Mouse (Mus musculus): Measurements from ENCODE around the gene Reck.

Gene Reck

DNA sequence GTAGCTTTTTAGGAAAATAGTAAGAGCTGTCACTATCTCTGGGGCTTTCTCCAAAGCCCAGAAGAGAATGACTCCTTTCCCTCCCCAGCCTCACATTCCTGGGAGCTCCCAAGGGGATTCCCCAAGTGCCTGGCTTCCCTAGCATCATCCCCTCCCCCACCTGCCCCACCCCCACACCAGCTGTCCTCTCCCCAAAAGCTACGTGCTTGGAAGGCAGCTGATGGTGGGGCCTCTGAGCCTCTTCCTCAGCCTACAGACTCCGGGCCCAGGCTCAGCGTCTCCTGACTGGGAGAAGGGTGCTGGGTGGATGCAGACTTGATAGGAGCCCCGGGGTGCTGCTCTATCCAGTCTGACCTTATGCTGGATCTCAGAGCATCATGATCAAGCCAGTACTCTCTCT lies 94.0 kb downstream of the Reck start:
- DNase-seq (ENCODE audit: low spot score in 2 of 2), result no peak

DNA sequence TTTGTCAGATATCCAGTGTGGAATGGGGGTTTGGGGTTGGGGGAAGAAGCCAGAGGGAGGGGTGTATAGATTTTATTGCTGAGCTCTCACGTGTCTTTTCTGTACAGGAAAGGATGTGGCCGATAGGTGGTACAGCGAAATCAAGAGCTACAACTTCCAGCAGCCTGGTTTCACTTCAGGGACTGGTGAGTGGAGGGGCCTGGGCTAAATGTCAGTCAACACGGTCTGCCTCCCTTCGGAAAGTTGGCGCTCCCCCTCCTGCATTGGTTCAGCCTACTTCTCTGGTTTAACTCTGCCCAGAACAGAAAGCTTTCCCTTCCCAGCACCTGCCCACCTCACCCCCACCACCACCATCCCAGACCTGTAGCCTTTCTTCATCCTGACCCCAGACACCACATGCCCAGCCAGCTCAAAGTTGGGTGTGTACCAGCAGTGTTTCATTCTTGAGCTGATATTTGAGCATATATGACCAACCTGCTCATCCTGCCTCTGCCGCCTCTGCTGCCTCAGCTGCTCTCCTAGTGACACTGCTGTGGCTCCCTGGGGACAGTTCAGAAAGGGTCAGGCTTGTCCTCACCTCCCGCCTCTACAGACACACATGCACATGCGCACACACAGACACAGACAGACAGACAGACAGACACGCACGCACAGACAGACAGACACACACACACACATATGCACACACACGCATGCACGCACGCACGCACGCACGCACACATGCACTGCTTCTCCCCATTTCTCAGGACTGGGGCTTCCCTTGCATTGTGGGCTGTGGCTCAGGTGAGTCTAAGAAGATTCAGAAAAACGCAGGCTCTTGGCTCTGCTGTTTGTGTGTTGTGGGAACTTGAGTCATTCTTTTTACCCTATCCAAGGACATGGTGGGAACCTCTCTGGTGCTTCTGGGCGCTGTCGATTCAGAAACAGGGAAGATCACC lies 95.3 kb downstream of the Reck start:
- DNase-seq (ENCODE audit: low spot score in 2 of 2), result no peak

DNA sequence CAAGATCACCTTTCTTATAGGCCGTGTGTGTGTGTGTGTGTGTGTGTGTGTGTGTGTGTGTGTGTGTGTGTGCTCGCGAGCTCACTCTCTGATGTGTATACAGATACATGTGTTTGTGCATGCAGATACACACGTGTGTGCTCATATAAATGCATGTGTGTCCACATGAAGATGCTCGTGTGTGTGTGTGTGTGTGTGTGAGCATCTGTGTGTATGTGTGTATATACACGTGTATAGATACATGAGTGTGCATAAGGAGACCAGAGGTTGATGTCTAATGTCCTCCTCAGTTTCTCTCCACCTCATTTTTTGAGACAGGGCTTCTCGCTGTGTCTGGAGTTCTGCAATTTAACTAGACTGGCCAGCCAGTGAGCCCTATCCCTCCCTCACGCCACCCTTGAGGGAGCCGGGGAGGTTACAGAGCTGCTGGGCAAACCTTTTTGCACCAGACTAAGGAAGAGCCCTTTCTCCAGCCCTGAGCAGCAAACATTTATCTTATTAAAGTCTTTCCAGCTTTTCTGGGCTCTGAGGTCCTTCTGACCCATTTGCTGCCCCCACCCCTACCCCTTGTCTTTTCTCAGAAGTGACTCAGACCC lies 96.3 kb downstream of the Reck start:
- no peak for DNase-seq (ENCODE audit: low spot score in 2 of 2)

DNA sequence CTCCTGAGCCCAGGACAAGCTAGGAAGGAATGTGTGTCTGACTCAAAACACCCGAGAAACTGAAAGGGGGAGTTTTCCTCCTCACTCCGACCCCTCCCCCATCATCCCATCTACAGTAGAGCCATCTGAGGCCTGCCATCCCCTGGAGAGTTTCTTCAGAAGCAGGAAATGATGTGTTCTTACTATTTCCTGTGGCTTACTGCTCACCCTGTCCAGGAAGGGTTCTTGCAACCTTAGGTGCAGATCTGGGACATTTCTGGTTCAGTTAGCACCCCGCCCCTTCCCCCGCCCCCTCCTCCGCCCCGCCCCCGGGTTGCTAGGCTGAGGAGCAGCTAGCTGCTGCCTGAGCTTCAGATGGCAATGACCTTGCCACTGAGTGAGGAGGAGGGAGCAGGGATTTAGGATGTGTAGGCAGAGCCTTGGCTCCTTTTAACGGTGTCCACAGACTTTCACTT lies 96.8 kb downstream of the Reck start:
- no peak for DNase-seq (ENCODE audit: low spot score in 2 of 2)

DNA sequence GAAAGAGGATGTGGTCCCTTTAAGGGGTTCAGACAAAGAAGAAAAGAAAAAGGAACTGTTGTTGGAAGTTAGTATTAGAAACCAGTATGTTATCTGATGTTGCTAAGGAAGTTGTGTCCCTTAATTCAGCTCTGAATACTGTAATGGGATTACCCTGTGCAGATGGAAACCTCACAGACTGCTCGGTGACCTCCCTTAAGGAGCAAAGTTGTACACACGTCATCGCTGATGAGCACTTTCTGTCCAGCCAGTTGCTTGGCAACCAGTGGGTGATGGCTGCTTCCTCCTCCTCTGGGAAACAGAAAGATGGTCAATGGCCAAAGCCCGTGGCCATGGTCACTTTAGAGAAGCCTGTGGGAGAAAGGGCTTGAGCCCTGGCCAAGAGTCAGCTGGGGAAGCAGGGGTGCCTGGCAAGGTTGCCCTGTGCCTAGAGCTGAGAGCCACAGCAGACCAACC lies 98.2 kb downstream of the Reck start:
- DNase-seq (ENCODE audit: low spot score in 2 of 2), result peak in 1 of 2 experiments; percentile 52

DNA sequence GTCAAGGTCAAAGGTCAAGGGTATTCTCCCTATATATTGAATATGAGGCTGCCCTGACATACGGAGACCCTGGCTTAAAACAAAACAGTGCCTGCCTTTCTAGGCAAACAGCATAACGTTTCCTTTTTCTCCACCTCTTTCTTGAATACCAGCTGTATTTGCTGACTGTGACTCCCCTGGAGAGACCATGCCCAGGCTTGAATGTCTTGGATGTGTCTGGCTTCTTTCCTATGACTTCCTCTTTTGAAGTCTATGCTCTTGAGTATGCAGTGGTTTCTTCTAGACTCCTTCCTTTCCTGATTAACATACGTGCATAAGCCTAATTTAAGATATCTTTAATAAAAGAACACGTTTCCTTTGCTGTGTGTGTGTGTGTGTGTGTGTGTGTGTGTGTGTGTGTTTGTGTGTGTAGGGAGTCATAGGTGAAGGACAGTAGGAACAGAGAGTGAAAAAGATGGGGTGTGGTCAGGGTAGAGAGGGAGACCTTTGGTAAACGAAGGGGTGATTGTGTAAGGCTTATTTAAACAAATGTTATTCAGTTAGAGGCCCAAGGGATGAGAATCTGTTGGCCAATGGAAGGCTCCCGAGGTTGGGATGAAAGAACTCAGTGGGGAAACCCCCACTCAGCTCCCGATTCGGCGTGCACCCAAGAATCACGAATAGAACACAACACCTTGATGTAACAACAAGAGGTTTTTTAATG lies 99.7 kb downstream of the Reck start:
- DNase-seq (ENCODE audit: low spot score in 2 of 2), result no peak

DNA sequence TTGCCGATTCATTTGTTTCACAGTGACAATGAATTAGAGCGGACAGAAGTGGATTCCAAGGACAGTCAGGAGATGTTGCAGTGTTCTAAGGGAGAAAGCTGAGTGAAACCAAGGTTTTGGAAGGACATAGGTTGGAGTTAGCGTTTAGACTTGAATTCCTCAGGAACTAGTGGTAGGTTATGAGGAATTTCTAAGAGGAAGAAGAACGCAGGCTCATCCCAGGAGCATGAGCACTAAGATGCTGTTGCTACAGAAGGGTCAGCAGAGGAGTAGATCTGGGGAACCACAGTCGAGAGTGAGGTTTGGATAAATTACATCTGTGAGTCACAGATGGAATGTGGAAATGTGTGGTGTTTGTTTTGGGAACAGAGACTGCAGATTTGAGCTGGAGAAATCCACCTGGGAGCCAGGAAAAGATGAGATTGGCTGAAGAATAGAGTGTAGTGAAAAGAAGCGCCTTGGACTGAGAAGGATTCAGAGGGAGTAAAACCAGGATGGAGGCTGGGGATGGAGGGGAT lies 101.0 kb downstream of the Reck start:
- no peak for DNase-seq (ENCODE audit: low spot score in 2 of 2)

DNA sequence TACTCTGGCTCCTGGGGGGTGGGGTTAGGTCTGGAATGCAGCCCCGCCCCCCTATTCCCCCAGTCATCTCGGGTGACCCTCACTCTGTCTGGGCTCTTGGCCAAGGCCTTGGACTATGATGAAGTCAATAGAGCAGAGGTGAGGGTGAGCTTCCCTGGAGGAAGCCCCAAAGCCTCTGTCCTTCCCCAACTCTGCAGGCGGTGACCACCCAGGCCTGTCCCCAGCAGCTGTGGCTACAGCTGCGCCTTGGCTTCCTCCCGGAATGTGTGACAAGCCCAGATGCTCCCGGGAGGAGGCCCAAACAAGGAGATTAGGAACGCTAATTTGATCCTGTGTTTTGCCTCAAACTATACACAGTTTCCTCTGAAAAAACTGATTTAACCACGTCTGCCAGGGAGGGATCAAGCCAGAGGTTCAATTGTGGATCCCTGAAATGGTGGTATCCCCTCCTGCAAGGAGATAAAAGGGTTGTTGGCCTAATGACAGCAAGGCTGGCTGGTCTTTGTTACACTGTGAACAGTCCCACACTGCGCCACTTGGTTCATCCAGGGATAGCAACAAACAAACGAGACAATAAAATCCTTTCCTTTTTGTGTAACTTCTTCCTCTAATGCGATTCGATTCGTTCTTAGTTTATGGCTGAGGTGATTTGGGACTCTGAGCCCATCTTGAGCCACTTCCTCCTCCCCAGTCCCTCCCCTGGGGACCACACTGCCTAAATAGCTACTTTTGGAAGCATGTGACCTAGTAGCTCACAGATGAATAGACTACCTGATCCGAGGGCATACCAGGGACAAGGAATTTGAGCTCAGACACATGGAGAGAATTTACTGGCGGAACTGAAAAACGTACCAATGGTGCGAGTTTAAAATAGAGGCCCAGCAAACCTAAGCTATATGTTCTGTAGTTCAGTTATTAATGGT lies 103.5 kb downstream of the Reck start:
- DNase-seq (ENCODE audit: low spot score in 2 of 2), result no peak

DNA sequence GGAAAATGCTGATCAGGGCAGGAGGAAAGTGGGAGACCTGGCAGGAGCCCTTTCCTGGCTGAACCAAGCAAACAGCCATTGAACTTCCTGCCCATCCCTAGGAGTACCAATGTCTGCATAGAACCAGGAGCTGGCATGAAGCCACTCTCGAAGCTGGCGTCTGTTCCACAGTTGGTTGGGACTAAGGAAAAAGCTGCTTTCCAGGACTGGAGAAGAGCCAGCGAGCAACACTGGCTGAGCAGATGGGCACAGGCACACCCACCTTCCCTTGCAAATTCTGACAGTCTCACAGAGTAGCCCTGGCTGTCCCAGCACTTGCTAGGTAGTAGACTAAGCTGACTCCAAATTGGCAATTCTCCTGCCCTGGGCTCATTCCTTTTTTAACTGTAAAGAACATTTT lies 104.4 kb downstream of the Reck start:
- peak; percentile 61 to 93 for DNase-seq (ENCODE audit: low spot score in 2 of 2)

DNA sequence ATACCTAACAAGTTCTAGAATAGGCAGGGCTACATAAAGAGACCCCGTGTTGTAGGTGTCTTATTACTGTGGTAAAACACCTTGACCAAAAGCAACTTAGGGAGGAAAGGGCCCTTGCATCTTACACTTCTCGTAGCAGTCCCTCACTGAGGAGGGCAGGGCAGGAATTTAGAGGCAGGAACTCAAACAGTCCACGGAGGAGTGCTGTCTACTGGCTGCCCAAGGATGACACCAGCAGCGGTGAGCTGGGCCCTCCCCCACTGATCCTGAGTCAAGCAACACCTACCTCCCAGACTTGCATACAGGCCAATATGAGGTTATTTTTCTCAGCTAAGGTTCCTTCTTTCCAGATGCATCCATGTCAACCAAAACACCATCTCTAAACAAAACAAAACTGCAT lies 104.9 kb downstream of the Reck start:
- DNase-seq (ENCODE audit: low spot score in 2 of 2), result no peak

DNA sequence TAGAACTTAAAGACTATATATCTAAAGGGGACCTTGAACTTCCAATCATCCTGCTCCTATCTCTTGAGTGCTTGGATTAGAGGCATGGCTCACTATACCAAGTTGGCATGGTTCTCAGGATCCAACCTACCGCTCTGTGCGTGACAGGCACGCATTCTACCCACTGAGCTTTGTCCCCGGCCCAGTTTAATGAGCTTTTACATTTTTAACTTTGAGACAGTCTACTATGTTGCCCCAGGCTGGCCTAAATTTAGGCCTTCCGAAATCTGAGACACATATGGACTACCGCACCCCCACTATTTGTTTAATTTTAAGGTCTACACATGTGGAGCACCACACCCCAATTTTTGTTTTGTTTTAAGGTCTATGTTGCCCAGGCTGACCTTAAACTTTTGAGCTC lies 105.5 kb downstream of the Reck start:
- DNase-seq (ENCODE audit: low spot score in 2 of 2), result no peak

DNA sequence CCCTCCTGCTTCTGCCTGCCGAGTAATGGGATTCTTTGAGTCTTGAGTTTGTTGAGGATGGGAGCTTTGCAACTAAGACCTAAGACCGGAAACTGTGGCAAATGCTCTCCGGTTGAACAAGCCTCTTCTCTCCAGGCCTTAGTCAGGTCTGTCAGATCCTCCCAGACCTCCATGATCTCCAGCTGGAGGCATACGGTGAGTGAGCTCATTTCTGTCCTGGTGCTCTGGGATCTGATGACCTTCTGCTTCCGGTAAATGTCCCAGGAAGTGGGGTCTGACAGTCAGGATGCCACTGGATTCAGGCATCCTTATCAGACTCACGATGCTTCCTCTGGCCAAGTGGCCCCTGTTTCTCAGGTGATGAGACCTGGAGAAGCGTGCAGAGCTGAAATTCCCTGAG lies 105.9 kb downstream of the Reck start:
- no peak for DNase-seq (ENCODE audit: low spot score in 2 of 2)

DNA sequence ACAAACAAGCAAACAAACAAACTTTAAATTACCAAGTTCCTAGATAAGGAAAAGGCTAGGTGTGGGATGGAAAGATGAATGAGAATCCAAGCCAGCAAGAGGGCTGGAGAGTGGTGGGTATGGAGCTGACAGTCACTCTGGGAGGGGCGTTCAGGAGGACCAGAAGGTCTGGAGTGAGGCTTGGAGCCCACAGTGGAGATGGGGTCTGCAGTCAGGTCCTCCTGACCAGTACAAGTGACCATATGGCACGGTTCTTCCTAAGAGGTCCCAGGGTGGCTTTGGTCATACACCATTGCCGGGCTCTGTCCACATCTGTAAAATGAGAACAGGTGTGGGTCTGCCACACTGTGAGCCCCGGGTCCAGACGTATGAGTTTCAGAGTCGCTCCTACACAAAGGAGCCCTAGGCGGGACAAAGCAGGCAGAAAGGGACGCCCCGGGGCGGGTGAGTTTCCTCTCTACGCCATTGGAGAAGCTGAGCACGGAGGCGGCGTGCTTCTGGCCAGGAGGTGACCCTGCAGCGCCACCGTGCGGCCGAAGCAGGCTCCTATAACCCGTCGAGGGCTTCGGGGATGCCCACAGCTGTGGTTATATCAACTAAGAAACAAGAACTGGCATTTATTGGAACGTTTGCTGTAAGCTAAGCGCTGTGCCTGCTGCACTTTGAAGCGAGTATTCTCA lies 106.9 kb downstream of the Reck start:
- peak; percentile 64 to 94 for DNase-seq (ENCODE audit: low spot score in 2 of 2)

DNA sequence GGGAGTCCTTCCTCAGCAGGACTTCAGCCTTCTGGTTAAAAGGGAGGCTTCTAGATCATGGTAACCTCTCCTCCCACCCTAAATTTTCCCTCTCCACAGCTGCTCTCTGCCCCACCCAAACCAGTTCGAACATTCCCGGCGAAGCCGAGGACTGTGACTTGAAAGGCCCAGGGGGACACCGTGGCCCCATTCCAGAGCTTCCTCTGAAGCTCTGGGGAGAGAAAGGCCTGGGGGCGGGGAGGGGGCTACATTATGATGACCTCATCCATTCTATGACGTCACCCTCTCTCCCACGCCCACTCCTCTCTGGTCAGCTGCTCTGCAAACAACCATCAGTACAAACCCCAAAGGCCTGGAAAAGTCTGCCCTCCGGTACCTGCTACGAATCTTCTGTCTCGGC lies 107.9 kb downstream of the Reck start, which contains the start of gene Ccin:
TSS of gene Ccin (plus strand) at position 303 of the 400 bp plus-strand sequence.
- DNase-seq (ENCODE audit: low spot score in 2 of 2), result no peak

DNA sequence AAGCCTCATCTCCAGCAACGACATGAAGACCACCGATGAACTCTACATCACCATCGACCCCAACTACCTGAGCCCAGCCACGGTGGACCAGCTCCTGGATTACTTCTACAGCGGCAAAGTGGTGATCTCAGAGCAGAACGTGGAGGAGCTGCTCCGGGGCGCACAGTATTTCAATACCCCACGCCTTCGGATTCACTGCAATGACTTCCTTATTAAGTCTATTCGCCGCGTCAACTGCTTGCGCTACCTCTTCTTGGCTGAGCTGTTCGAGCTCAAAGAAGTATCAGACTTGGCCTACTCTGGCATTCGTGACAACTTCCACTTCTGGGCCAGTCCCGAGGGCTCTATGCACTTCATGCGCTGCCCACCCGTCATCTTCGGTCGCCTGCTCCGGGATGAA lies 108.4 kb downstream of the Reck start:
- DNase-seq (ENCODE audit: low spot score in 2 of 2), result no peak

DNA sequence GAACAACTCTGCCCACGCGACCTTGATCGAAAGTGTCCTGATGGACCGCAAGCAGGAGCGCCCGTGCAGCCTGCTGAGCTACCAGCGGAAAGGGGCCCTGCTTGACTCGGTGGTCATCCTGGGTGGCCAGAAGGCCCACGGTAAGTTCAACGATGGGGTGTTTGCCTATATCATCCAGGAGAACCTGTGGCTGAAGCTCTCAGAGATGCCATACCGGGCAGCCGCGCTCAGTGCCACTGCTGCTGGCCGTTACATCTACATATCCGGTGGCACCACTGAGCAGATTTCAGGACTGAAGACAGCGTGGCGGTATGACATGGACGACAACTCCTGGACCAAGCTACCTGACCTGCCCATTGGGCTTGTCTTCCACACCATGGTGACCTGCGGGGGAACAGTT lies 109.0 kb downstream of the Reck start:
- no peak for DNase-seq (ENCODE audit: low spot score in 2 of 2)

DNA sequence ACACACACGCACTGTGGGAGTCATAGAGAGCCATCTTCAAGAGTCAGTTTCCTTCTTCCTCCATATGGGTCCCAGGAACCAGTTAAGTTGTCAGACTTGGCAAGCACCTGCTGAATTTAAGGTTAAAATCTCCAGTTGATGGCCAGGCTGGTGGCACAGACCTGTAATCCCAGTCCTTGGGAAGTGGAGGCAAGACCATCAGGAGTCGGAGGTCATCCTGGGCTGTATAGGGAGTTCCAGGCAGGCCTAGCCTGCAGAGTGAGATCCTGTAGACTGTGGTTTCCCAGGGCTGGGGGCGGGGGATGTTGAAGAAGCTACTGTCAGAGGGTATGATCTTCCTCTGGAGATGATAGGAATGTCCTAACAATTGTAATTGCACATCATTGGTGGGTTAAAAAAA lies 113.6 kb downstream of the Reck start:
- no peak for DNase-seq (ENCODE audit: low spot score in 2 of 2)

DNA sequence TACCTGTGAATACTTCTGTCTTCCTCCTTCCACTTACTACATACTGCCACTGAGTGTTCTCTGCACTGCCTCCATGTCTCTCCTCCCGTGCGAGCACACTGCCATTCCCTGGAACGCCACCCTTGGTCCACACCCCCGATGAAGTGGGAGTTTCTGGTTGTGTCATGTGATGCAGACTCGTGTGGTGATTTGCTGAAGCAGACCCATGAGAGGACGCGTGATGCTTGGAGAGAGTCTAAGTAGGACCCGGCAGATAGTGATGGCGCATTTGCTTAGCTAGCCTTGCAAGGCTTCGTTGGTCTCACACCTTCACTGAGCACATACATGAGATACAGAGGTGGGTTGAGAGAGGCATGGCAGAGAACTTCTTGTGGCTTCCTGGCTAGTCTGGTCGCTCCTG lies 117.7 kb downstream of the Reck start:
- no peak for DNase-seq (ENCODE audit: low spot score in 2 of 2)

DNA sequence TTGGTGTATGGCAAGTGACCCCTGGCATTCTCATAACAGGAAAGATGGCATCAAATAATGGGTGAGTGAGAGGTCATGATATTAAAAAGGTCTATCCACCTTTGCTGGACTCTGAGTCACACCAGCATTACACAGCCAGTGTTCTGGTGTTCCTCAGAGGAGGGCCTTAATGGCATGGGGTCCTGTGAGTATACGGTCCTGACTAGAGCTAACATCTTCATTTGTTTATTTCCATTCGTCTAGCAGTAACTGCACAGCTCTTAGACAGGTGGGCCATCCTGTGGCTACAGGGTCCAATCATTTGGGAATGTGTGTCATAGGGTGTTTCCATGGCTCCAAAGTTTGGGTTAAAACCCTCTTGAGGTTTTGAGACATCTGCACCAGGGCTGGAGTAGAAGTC lies 119.0 kb downstream of the Reck start:
- DNase-seq (ENCODE audit: low spot score in 2 of 2), result no peak

Data from left cerebral cortex, adult 9 months (tissue).